ENCODE assay signal across 12 mouse cellular contexts in the genomic region with DNA sequence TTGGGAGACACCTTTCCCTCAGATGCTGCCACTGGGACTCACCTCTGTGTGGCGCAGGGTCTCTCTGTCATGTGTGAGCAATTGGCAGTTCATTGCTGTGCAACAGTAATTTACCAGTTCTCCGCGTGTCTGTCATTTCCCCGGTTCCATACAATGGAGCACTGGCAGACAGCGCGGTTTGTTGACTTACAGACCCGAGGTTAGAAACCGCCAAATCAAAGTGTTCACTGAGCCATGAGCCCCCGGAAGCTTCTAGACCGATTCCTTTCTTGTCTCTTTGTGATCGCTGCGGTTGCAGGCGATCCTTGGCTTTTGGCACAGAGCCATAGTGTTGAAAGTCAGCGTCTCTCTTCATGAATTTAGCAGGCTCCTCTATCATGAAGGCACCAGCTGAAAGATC.
A peak's percentile ranks its signal among the peaks of the same experiment; 100 is the strongest.
DNase-seq lines count a peak whose midpoint lies in the region; ATAC-seq and TF ChIP-seq lines count a peak whose summit lies in the region.
"Had no signal": no experiment of that assay in that cellular context is flagged by ENCODE, and none has a peak within 500 bp of the region (broad histone marks: within the 10 kb centered on the region; RNA-seq: fewer than 3 reads in every experiment).

No protein-coding gene starts in this region.

- H3K9ac ChIP-seq in hindbrain, embryonic 14.5 days = no peak overlapping the region
- H3K9ac ChIP-seq: liver, embryonic 14.5 days had no signal

- no peak overlapping the region for H3K27ac ChIP-seq in hindbrain, embryonic 14.5 days
- H3K27ac ChIP-seq in thymus, adult 2 months (ENCODE audit: control insufficient read depth, insufficient read depth, low read length) = no peak overlapping the region
- H3K27ac ChIP-seq: liver, embryonic 14.5 days had no signal

- no peak overlapping the region for H3K4me2 ChIP-seq in hindbrain, embryonic 14.5 days (replicated peaks)

- WGBS in hindbrain, embryonic 14.5 days = 57% methylated on average over 14 of the region's 14 CpGs
- WGBS in thymus, adult 2 months = 80% methylated on average over 14 of the region's 14 CpGs

- TF ChIP-seq POLR2A in thymus, adult 2 months (IDR thresholded peaks at IDR 0.05; ENCODE audit: control insufficient read depth, extremely low read depth, insufficient read depth, low read length, poor library complexity) = no peak

- H3K4me3 ChIP-seq in hindbrain, embryonic 14.5 days (replicated peaks; ENCODE audit: low read length) = no peak overlapping the region
- H3K4me3 ChIP-seq in thymus, adult 2 months (ENCODE audit: control insufficient read depth, insufficient read depth, low read length) = no peak overlapping the region

- intact Hi-C loops in left cerebral cortex, postnatal 4 days (cut with DNase I) = no loop called here
- intact Hi-C loops in left cerebral cortex, postnatal 14 days (cut with DNase I) = no loop called here

- H3K36me3 ChIP-seq in hindbrain, embryonic 14.5 days (replicated peaks; ENCODE audit: control insufficient read depth, insufficient read depth) = no peaks in the 10 kb centered on the region
- no peaks in the 10 kb centered on the region for H3K36me3 ChIP-seq in thymus, adult 2 months (ENCODE audit: control insufficient read depth, insufficient read depth, low read length)

- ATAC-seq in hindbrain, embryonic 14.5 days (ENCODE audit: low FRiP score) = no peak
- ATAC-seq: intestine, postnatal 0 days had no signal

- peak; percentile 35 for DNase-seq in cerebellum, adult 9-11 months
- DNase-seq in cerebellum, adult 8-10 months = no peak
- peak; percentile 39 for DNase-seq in left cerebral cortex, postnatal 4 days
- DNase-seq in left cerebral cortex, postnatal 14 days (ENCODE audit: low spot score in 2 of 2) = no peak
- peak; percentile 58 for DNase-seq in hindbrain, embryonic 14.5 days (ENCODE audit: low spot score)
- DNase-seq in kidney, postnatal 25 days = peak; percentile 46 to 48
- no peak for DNase-seq in thymus, adult 2 months
- no peak for DNase-seq in T-cell, adult 2 months (ENCODE audit: low spot score)
- DNase-seq: B cell, adult 2 months; right cerebral cortex, postnatal 4 days had no signal

- TF ChIP-seq CTCF in thymus, adult 2 months (IDR thresholded peaks at IDR 0.05; ENCODE audit: borderline replicate concordance, control insufficient read depth, extremely low read depth, insufficient read depth, low read length, poor library complexity) = no peak

- no peaks in the 10 kb centered on the region for H3K9me3 ChIP-seq in hindbrain, embryonic 14.5 days (ENCODE audit: control insufficient read depth, low read length)

- H3K27me3 ChIP-seq in hindbrain, embryonic 14.5 days (ENCODE audit: control insufficient read depth, insufficient read depth, low read length) = no peaks in the 10 kb centered on the region
- H3K27me3 ChIP-seq in thymus, adult 2 months (ENCODE audit: control insufficient read depth, insufficient read depth, low read length) = no peaks in the 10 kb centered on the region

- no peaks in the 10 kb centered on the region for H3K4me1 ChIP-seq in hindbrain, embryonic 14.5 days (replicated peaks; ENCODE audit: control insufficient read depth, insufficient read depth, low read length)
- H3K4me1 ChIP-seq in thymus, adult 2 months (replicated peaks; ENCODE audit: control insufficient read depth, insufficient read depth, low read length) = no peaks in the 10 kb centered on the region

Comparison
In these comparisons a context has a peak if more than half of its experiments do, and no peak if none do; other contexts are left out.
1. DNase-seq: peak in cerebellum, adult 9-11 months (single experiment), left cerebral cortex, postnatal 4 days (single experiment), hindbrain, embryonic 14.5 days (single experiment) and kidney, postnatal 25 days (2 of 2); none in cerebellum, adult 8-10 months (single experiment), left cerebral cortex, postnatal 14 days (0 of 2), thymus, adult 2 months (single experiment) and T-cell, adult 2 months (single experiment).